Mouse (Mus musculus) spleen, adult 2 months (tissue): ENCODE data around the gene Hecw2.

ENCODE experiments used
- CTCF ChIP-seq: fragments of 200-500 bp; IDR thresholded peaks from 2 replicates; pipeline ENCODE4 v1.5.1; 2011; ENCODE audit warnings: mild to moderate bottlenecking, inconsistent platforms; ENCODE audit not compliant: insufficient read depth, insufficient read length, insufficient replicate concordance; ENCODE audit errors: extremely low read depth
- POLR2A ChIP-seq: fragments of 200-500 bp; IDR thresholded peaks from 2 replicates; pipeline ENCODE4 v1.6.1; 2011; ENCODE audit warnings: low read depth, low read length, inconsistent platforms

GRCm38 (mm10) chr1:54126991-54127742 is 67.8 kb downstream of the Hecw2 start:
- TF ChIP-seq CTCF (no peak), POLR2A (no peak)
